ENCODE assay signal across 10 mouse cellular contexts in the genomic region with DNA sequence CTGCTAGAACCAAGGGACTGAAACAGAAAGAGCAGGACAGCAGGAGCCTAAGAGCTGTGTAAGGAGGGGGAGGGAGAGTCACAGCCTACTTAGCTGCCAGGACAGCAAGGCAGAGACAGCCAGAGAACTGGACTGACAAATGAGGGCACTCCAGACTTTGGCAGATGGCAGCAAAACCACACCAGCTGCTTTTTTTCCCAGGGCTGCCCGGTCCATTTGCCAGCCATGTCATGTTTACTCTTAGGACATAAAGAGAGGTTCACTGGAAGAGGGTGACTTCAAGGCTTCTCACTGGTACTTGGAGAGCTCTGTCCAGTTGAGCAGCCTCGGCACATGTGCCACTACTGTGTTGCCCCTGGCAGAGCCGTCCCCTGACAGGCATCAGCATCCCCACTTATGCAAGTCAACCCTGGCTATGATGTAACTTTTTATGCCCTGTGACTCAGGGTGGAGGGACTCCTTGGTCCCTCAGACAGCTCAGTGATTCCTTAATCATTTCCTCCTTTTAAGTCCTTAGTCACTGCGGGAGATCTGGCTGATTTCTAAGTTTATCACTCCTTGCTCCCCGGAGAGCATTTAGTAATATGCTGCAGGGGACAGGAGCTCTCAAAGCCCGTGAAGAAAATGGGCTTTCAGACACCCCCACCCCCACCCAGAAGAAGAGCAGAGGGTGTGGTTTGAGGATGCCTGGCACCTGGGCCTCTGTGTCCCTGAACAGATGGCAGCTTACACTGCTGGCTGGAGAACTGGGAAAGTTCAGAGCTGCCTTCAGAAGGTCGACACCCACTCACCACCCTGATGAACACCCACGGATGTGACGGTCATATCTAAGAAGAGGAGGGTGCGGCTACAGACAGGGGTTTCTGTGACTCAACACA. TPM values are rescaled to one million over a fixed set of nuclear protein-coding genes. Genes with fewer than 3 reads are reported as not detected.
DNase-seq lines count a peak whose midpoint lies in the region; ATAC-seq and TF ChIP-seq lines count a peak whose summit lies in the region.
"Had no signal": no experiment of that assay in that cellular context is flagged by ENCODE, and none has a peak within 500 bp of the region (broad histone marks: within the 10 kb centered on the region; RNA-seq: fewer than 3 reads in every experiment).

No protein-coding gene starts in this region.

- H3K9me3 ChIP-seq in intestine, embryonic 15.5 days, result no peaks in the 10 kb centered on the region
- H3K9me3 ChIP-seq in intestine, postnatal 0 days (ENCODE audit: control insufficient read depth), result no peaks in the 10 kb centered on the region
- H3K9me3 ChIP-seq in midbrain, postnatal 0 days (ENCODE audit: low read length), result no peaks in the 10 kb centered on the region
- H3K9me3 ChIP-seq: liver, embryonic 13.5 days had no signal

- no peak overlapping the region for H3K4me3 ChIP-seq in intestine, embryonic 15.5 days (replicated peaks)
- no peak overlapping the region for H3K4me3 ChIP-seq in intestine, postnatal 0 days (ENCODE audit: low read depth, low read length)
- no peak overlapping the region for H3K4me3 ChIP-seq in midbrain, postnatal 0 days (ENCODE audit: low read depth, low read length)
- H3K4me3 ChIP-seq: liver, embryonic 13.5 days had no signal

- TF ChIP-seq CTCF in intestine, postnatal 0 days (IDR thresholded peaks at IDR 0.05; ENCODE audit: low read depth), result no peak
- TF ChIP-seq CTCF in midbrain, postnatal 0 days (IDR thresholded peaks at IDR 0.05), result 0 out of 2 replicates have a peak, but pooled peaks have one; percentile 4

- intact Hi-C loops in heart, postnatal 14 days (cut with DNase I), result no loop called here

- no peak overlapping the region for H3K27ac ChIP-seq in intestine, embryonic 15.5 days
- no peak overlapping the region for H3K27ac ChIP-seq in intestine, postnatal 0 days (ENCODE audit: low read depth, low read length)
- H3K27ac ChIP-seq in midbrain, postnatal 0 days (ENCODE audit: low read depth, low read length), result no peak overlapping the region
- H3K27ac ChIP-seq: liver, embryonic 13.5 days had no signal

- 38% methylated on average over 10 of the region's 10 CpGs for WGBS in intestine, embryonic 15.5 days
- 35% methylated on average over 10 of the region's 10 CpGs for WGBS in intestine, postnatal 0 days
- 38% methylated on average over 10 of the region's 10 CpGs for WGBS in midbrain, postnatal 0 days

- ATAC-seq in intestine, embryonic 15.5 days, result peak; percentile 31; the same call in 1 of the 2 replicates
- no peak for ATAC-seq in intestine, postnatal 0 days
- peak; percentile 72 for ATAC-seq in midbrain, postnatal 0 days (ENCODE audit: low FRiP score)

- no peak overlapping the region for H3K4me2 ChIP-seq in intestine, embryonic 15.5 days (replicated peaks)
- no peak overlapping the region for H3K4me2 ChIP-seq in intestine, postnatal 0 days (replicated peaks; ENCODE audit: low read depth)
- no peak overlapping the region for H3K4me2 ChIP-seq in midbrain, postnatal 0 days (ENCODE audit: low read depth, low read length, poor library complexity, severe bottlenecking)
- H3K4me2 ChIP-seq: liver, embryonic 13.5 days had no signal

- no peaks in the 10 kb centered on the region for H3K27me3 ChIP-seq in intestine, embryonic 15.5 days (replicated peaks)
- no peaks in the 10 kb centered on the region for H3K27me3 ChIP-seq in intestine, postnatal 0 days (replicated peaks; ENCODE audit: control insufficient read depth, insufficient read depth, low read length)
- no peaks in the 10 kb centered on the region for H3K27me3 ChIP-seq in midbrain, postnatal 0 days (ENCODE audit: insufficient read depth, low read length)
- H3K27me3 ChIP-seq: liver, embryonic 13.5 days had no signal

- H3K9ac ChIP-seq in intestine, embryonic 15.5 days, result no peak overlapping the region
- H3K9ac ChIP-seq in intestine, postnatal 0 days (ENCODE audit: low read depth, low read length), result no peak overlapping the region
- H3K9ac ChIP-seq in midbrain, postnatal 0 days (replicated peaks; ENCODE audit: low read length, poor library complexity, severe bottlenecking), result no peak overlapping the region
- H3K9ac ChIP-seq: liver, embryonic 13.5 days had no signal

- H3K36me3 ChIP-seq in intestine, embryonic 15.5 days, result no peaks in the 10 kb centered on the region
- H3K36me3 ChIP-seq in intestine, postnatal 0 days (ENCODE audit: control insufficient read depth, insufficient read depth), result no peaks in the 10 kb centered on the region
- H3K36me3 ChIP-seq in midbrain, postnatal 0 days (ENCODE audit: insufficient read depth, low read length), result no peaks in the 10 kb centered on the region
- H3K36me3 ChIP-seq: liver, embryonic 13.5 days had no signal

- no peaks in the 10 kb centered on the region for H3K4me1 ChIP-seq in intestine, embryonic 15.5 days (replicated peaks)
- H3K4me1 ChIP-seq in intestine, postnatal 0 days (replicated peaks; ENCODE audit: control insufficient read depth, insufficient read depth, low read length), result no peaks in the 10 kb centered on the region
- no peaks in the 10 kb centered on the region for H3K4me1 ChIP-seq in midbrain, postnatal 0 days (ENCODE audit: insufficient read depth, low read length)
- H3K4me1 ChIP-seq: liver, embryonic 13.5 days had no signal

- DNase-seq in NIH3T3 (ENCODE audit: low read depth), result peak; percentile 30
- DNase-seq in cerebellum, postnatal 36 days, result peak; percentile 59 to 63
- DNase-seq in midbrain, postnatal 0 days (ENCODE audit: low spot score), result peak; percentile 91
- DNase-seq in embryo, embryonic 10 days (ENCODE audit: low spot score), result no peak
- DNase-seq in heart, postnatal 14 days, result no peak
- DNase-seq in thymus, adult 18-20 months, result no peak
- DNase-seq: liver, embryonic 13.5 days had no signal

RNA-seq across cellular contexts. Expression of a gene that starts 23.6 kb away (rescaled TPM):
- 1.2 and 2.1 TPM in 2 replicates for polyA plus RNA-seq in intestine, embryonic 15.5 days (2015; fragmentation: Nextera tagmentation; extraction: Ambion mirVana)
- polyA plus RNA-seq in intestine, postnatal 0 days (2015; fragmentation: Nextera tagmentation; extraction: Ambion mirVana), result 1.1 and 1.2 TPM in 2 replicates
- under 0.01 and 0.14 TPM in 2 replicates for total RNA-seq in midbrain, postnatal 0 days (2014; rRNA removed)
- polyA plus RNA-seq in midbrain, postnatal 0 days (2015; fragmentation: Nextera tagmentation; extraction: Ambion mirVana), result 0.43 and 0.70 TPM in 2 replicates
- total RNA-seq in heart, postnatal 14 days (2021), result under 1 TPM in 1 of 2 experiments, not detected in 1; 0.05 TPM

RNA-seq across cellular contexts. Expression of a gene that starts 41.5 kb away (rescaled TPM):
- polyA plus RNA-seq in intestine, embryonic 15.5 days (2015; fragmentation: Nextera tagmentation; extraction: Ambion mirVana), result not detected in 2 replicates
- polyA plus RNA-seq in intestine, postnatal 0 days (2015; fragmentation: Nextera tagmentation; extraction: Ambion mirVana), result not detected in 2 replicates
- total RNA-seq in midbrain, postnatal 0 days (2014; rRNA removed), result 0.14 and 0.33 TPM in 2 replicates
- 0.19 and 0.27 TPM in 2 replicates for polyA plus RNA-seq in midbrain, postnatal 0 days (2015; fragmentation: Nextera tagmentation; extraction: Ambion mirVana)
- not detected for total RNA-seq in heart, postnatal 14 days (2021)
- polyA plus RNA-seq: liver, embryonic 13.5 days; testis, adult 2 months had no signal

Comparison
In these comparisons a context has a peak if more than half of its experiments do, and no peak if none do; other contexts are left out.
1. DNase-seq: peak in NIH3T3 (single experiment), cerebellum, postnatal 36 days (2 of 2) and midbrain, postnatal 0 days (single experiment); none in embryo, embryonic 10 days (single experiment), heart, postnatal 14 days (0 of 2) and thymus, adult 18-20 months (0 of 2).